Mouse (Mus musculus) gastrocnemius, adult 8-10 months (tissue): ENCODE measurements around the gene Kctd21. TPM values are rescaled to one million over a fixed set of nuclear protein-coding genes. Genes with fewer than 3 reads are reported as not detected.

Experiments
- DNase-seq, 2 experiments: peaks; one replicate each; pipeline ENCODE4 v3.0.0; 2022; ENCODE audit warnings: low spot score in 2 of 2
- total RNA-seq, 4 experiments: library from RNA; stranded (reverse); gene quantifications; 2 replicates each; pipeline ENCODE4 v1.2.4; 2022

Gene Kctd21
- total RNA-seq, 4 experiments from 2014 or later: 3.3 to 4.1 (median 3.9) TPM

DNA sequence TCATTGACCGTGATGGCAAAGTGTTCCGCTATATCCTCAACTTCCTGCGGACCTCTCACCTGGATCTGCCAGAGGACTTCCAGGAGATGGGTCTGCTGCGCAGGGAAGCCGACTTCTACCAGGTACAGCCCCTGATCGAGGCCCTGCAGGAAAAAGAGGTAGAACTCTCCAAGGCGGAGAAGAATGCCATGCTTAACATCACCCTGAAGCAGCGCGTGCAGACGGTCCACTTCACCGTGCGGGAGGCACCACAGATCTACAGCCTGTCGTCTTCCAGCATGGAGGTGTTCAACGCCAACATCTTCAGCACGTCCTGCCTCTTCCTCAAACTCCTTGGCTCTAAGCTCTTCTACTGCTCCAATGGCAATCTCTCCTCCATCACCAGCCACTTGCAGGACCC lies 15.3 kb downstream of the Kctd21 start:
- DNase-seq: no peak

- no peak for DNase-seq
These were observed 16.2 kb downstream of the Kctd21 start for GRCm38 (mm10) chr7:97348318-97348717.

- DNase-seq: no peak
These were observed 16.7 kb downstream of the Kctd21 start for GRCm38 (mm10) chr7:97348836-97349235.

- no peak for DNase-seq
These were observed 17.3 kb downstream of the Kctd21 start for GRCm38 (mm10) chr7:97349438-97349837.

DNA sequence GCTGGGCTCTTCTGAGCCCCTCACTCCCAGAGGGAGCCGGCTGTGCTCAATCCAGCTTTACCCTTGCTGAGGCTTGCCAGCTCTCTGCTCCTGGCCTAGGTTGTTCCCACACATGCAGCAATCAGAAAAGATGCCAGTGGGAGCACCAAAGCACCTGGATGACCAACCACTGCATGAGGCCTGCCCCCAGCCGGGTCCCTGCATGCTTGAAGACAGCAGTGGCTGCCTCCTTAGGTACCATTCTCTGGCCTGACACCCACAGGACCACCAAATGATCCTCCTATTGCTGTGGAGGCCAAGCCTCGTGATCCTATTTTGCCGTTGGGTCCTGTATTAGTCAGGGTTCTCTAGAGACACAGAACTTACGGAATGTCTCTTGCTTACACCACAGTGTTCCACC lies 18.8 kb downstream of the Kctd21 start:
- no peak for DNase-seq

GRCm38 (mm10) chr7:97351792-97352513 lies 19.8 kb downstream of the Kctd21 start:
- DNase-seq: no peak

DNA sequence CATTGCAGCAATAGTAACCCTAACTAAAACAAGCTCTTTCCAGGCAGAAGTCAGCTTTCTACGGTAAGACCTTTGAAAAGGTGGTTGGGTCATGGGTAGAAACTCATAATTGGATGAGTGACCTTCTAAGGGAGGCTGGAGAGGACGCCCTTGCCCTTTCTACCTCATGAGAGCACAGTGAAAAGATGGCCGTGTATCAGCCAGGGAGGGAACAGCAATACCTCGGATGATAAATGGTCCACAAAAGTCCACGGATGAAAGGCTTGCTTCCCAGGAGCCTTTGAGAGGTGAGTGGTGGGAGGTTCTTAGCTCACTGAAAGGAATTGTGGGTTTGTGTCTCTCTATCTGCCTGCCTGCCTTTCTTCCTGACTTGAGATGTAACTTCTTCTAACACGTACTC lies 21.2 kb downstream of the Kctd21 start:
- DNase-seq: no peak

- DNase-seq: no peak
These were observed 23.1 kb downstream of the Kctd21 start for GRCm38 (mm10) chr7:97355068-97355841.

- DNase-seq: no peak
These were observed 24.1 kb downstream of the Kctd21 start for GRCm38 (mm10) chr7:97356253-97356652.

- DNase-seq: peak; percentile 61 to 63
These were observed 24.7 kb downstream of the Kctd21 start for GRCm38 (mm10) chr7:97356875-97357276.

- no peak for DNase-seq
These were observed 25.7 kb downstream of the Kctd21 start for GRCm38 (mm10) chr7:97357840-97358239.

GRCm38 (mm10) chr7:97358347-97358746 lies 26.2 kb downstream of the Kctd21 start:
- DNase-seq: no peak

GRCm38 (mm10) chr7:97360166-97360565 lies 28.0 kb downstream of the Kctd21 start:
- no peak for DNase-seq

DNA sequence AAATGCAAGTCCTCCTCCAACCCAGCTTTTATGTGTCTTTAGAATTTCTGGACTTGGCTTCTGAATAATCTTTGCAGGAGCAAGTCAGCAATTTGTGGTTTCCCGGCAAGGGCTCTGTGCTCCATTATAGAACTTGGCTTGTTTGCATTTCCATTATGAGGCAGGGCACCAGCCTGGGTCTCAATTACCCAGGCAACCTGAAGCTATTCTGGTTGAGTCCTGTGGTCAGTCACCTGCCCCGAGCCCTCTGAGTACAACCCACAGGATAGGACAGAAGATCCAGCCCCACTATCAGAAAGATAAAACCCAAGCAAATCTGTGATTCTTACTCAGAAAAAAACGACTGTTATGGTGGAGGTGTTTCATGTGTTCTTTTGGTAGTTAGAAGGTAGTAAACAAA lies 28.8 kb downstream of the Kctd21 start:
- DNase-seq: no peak

DNA sequence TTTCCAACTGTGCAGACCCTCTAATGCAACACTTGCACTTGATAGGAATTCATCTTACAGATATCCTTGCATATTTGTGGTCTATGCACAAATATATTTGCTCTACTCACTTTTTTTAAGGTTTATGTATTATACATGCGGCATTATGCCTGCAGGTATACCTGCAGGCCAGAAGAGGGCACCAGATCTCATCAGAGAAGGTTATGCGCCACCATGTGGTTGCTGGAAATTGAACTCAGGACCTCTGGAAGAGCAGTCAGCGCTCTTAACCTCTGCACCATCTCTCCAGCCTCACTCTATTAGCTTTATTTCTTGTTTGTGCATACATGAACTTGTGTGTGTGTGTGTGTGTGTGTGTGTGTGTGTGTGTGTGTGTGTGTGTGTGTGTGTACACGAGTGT lies 29.3 kb downstream of the Kctd21 start:
- DNase-seq: no peak

GRCm38 (mm10) chr7:97365887-97366286 lies 33.8 kb downstream of the Kctd21 start:
- no peak for DNase-seq

- no peak for DNase-seq
These were observed 43.0 kb downstream of the Kctd21 start for GRCm38 (mm10) chr7:97375101-97375500.

- DNase-seq: no peak
These were observed 43.8 kb downstream of the Kctd21 start for GRCm38 (mm10) chr7:97375906-97376305.

GRCm38 (mm10) chr7:97379304-97379703 lies 47.2 kb downstream of the Kctd21 start:
- no peak for DNase-seq

DNA sequence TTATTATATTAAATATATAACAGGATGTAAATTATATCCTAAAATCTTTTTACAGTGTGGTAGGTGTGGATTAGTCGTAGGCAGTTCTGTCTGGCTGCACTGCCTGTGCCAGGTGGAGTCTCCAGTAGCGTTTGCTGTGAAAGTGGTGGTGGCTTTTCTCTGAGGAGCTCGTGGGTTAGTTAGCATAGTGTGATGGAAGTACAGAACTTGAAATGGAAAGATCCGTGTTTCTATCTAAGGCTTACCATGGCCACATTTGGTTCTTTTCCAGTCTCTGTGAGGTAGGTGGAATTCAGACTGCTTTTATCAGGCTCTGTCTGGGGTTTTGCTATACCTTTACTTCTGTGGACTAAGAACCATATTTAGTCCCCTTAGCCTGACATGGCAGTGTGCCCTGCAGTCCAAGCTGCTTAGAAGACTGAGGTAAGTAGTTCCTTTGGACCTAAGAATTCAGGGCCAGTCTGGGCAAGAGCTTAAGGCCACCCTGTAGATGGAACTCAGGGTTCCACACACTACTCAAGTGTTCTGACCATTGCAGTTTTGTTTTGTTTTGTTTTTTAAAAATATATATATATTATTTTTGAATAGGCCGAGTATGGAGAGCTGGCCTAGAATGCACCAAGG lies 48.5 kb downstream of the Kctd21 start:
- DNase-seq: no peak

GRCm38 (mm10) chr7:97382661-97383060 lies 50.5 kb downstream of the Kctd21 start:
- DNase-seq: no peak

DNA sequence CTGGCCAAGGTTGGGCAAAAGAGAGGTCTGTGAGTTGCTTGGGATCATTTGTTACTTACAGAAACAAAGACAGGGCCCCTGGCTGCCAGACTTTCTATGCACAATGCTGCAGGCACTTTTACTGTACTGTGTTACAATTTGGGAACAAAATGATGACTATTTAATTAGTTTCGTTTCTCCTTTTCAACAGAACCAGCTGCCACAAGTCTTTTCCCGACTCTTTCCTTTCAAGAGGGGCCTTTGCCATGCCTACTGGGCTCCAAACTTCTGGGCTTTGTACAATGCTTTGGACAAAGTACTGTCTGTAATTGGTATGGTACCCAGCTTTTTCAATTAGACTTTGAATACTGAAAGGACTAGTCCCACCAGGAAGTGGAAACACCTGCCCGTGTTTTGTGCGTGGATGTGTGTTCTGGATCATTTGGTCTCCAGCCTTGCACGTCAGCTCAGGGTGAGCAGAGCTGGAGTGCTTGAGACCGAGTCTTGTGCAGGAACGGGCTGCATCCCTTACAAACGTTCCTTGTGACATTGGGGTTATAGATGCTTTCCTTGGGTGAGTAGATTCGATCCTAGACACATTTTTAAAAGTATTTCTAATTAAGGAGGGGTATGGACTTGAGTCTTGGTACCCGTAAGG lies 51.5 kb downstream of the Kctd21 start:
- DNase-seq: no peak
